18 mouse cellular contexts compared by ENCODE assay signal in the genomic region with DNA sequence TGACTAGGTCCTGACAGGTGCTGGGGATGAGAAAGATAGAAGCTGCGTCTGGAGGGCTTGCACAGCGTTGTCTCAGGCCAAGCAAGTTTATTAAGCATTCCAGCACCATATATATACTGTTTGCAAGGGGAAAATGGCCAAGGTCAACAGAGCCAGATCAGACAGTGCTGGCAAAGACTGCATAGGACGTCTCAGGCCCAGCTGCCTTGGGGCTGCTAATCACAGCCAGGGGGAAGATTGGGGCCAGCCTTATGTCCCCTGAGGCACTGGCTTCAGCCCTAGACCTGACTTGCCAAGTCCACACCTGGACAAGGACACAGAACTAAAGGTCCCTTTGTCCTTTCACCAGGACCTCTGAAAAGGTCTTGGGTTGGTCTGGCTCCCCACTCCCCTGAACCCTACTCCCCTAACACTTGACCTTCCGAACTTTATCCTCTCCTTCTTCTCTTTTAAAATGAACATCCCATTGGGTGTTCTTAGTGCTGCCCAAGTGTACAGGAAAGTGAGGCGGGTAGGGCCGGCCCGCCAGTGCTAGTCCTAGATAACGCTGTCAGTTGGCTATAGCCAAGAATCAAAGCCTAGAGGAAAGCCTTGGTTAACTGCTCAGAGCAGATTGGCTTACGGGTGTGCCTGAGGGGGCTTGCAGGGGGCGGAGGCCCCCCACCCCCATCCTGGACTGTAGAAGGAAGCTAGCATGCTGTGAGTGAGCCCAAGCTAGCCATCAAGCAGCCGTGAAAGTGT. TPM values are rescaled to one million over a fixed set of nuclear protein-coding genes. Genes with fewer than 3 reads are reported as not detected.
DNase-seq lines count a peak whose midpoint lies in the region; ATAC-seq and TF ChIP-seq lines count a peak whose summit lies in the region.
"Had no signal": no experiment of that assay in that cellular context is flagged by ENCODE, and none has a peak within 500 bp of the region (broad histone marks: within the 10 kb centered on the region; RNA-seq: fewer than 3 reads in every experiment).

No protein-coding gene starts in this region.

- no peak overlapping the region for H3K4me2 ChIP-seq in heart, embryonic 16.5 days (ENCODE audit: low read depth, low read length)
- no peak overlapping the region for H3K4me2 ChIP-seq in heart, embryonic 11.5 days
- H3K4me2 ChIP-seq in liver, embryonic 12.5 days = peak overlapping the region; percentile 31
- H3K4me2 ChIP-seq: hindbrain, embryonic 12.5 days; limb, embryonic 12.5 days; neural tube, embryonic 15.5 days had no signal

- no peak for TF ChIP-seq POLR2A in kidney, adult 2 months (IDR thresholded peaks at IDR 0.05; ENCODE audit: low read depth, low read length)

- H3K27ac ChIP-seq in heart, embryonic 16.5 days (ENCODE audit: low read length) = peak overlapping the region; percentile 47
- H3K27ac ChIP-seq in heart, embryonic 11.5 days (ENCODE audit: low read depth, low read length) = no peak overlapping the region
- H3K27ac ChIP-seq in liver, embryonic 12.5 days = 0 out of 2 replicates have a peak overlapping the region, but pooled peaks have one; percentile 16
- no peak overlapping the region for H3K27ac ChIP-seq in kidney, adult 2 months (ENCODE audit: insufficient read depth, low read depth, low read length)
- H3K27ac ChIP-seq: hindbrain, embryonic 12.5 days; limb, embryonic 12.5 days; neural tube, embryonic 15.5 days had no signal

- peaks cover 14% of the 10 kb centered on the region for H3K36me3 ChIP-seq in heart, embryonic 16.5 days (ENCODE audit: control insufficient read depth, insufficient read depth)
- H3K36me3 ChIP-seq in heart, embryonic 11.5 days (ENCODE audit: control insufficient read depth, insufficient read depth, low read length) = peaks cover 6% of the 10 kb centered on the region; the same call in 1 of the 2 replicates
- peaks cover 64% of the 10 kb centered on the region for H3K36me3 ChIP-seq in E14TG2a.4 (ENCODE audit: insufficient read depth, low read length)
- peaks cover 47% of the 10 kb centered on the region for H3K36me3 ChIP-seq in liver, embryonic 12.5 days
- H3K36me3 ChIP-seq in kidney, adult 2 months (ENCODE audit: control insufficient read depth, insufficient read depth, low read length) = no peaks in the 10 kb centered on the region

- H3K4me3 ChIP-seq in heart, embryonic 16.5 days (ENCODE audit: low read length) = no peak overlapping the region
- no peak overlapping the region for H3K4me3 ChIP-seq in heart, embryonic 11.5 days (ENCODE audit: low read depth, low read length)
- 0 out of 2 replicates have a peak overlapping the region, but pooled peaks have one; percentile 10 for H3K4me3 ChIP-seq in E14TG2a.4 (replicated peaks; ENCODE audit: low read length)
- no peak overlapping the region for H3K4me3 ChIP-seq in liver, embryonic 12.5 days
- no peak overlapping the region for H3K4me3 ChIP-seq in kidney, adult 2 months (ENCODE audit: insufficient read depth, low read depth, low read length)
- H3K4me3 ChIP-seq: hindbrain, embryonic 12.5 days; limb, embryonic 12.5 days; megakaryocyte, embryonic 14.5 days; neural tube, embryonic 15.5 days had no signal

- H3K4me1 ChIP-seq in heart, embryonic 16.5 days (ENCODE audit: control insufficient read depth, insufficient read depth, low read length) = peaks cover 20% of the 10 kb centered on the region
- H3K4me1 ChIP-seq in heart, embryonic 11.5 days (ENCODE audit: control insufficient read depth, insufficient read depth, low read length) = peaks cover 17% of the 10 kb centered on the region
- peaks cover 78% of the 10 kb centered on the region for H3K4me1 ChIP-seq in E14TG2a.4 (replicated peaks; ENCODE audit: low read depth, low read length)
- H3K4me1 ChIP-seq in liver, embryonic 12.5 days = peaks cover 36% of the 10 kb centered on the region
- no peaks in the 10 kb centered on the region for H3K4me1 ChIP-seq in kidney, adult 2 months (ENCODE audit: control insufficient read depth, insufficient read depth, low read length)

- 60% methylated on average over 11 of the region's 11 CpGs for WGBS in heart, embryonic 16.5 days
- WGBS in heart, embryonic 11.5 days (ENCODE audit: insufficient replicate concordance) = 60% methylated on average over 11 of the region's 11 CpGs
- WGBS in liver, embryonic 12.5 days (ENCODE audit: insufficient replicate concordance) = 23% methylated on average over 11 of the region's 11 CpGs
- 84% methylated on average over 11 of the region's 11 CpGs for WGBS in kidney, adult 2 months

- H3K27me3 ChIP-seq in heart, embryonic 16.5 days (ENCODE audit: control insufficient read depth, insufficient read depth, low read length) = no peaks in the 10 kb centered on the region
- no peaks in the 10 kb centered on the region for H3K27me3 ChIP-seq in heart, embryonic 11.5 days (ENCODE audit: control insufficient read depth, insufficient read depth, low read length)
- H3K27me3 ChIP-seq in E14TG2a.4 (ENCODE audit: insufficient read depth, low read length) = no peaks in the 10 kb centered on the region
- no peaks in the 10 kb centered on the region for H3K27me3 ChIP-seq in liver, embryonic 12.5 days (replicated peaks)
- H3K27me3 ChIP-seq in kidney, adult 2 months (replicated peaks; ENCODE audit: control insufficient read depth, insufficient read depth, low read length) = no peaks in the 10 kb centered on the region
- H3K27me3 ChIP-seq: hindbrain, embryonic 12.5 days; limb, embryonic 12.5 days; megakaryocyte, embryonic 14.5 days; neural tube, embryonic 15.5 days had no signal

- peak; percentile 68; the same call in 1 of the 2 replicates for ATAC-seq in heart, embryonic 16.5 days (replicated peaks; ENCODE audit: extremely low read depth, insufficient read depth, low FRiP score)
- ATAC-seq in heart, embryonic 11.5 days (replicated peaks; ENCODE audit: insufficient number of reproducible peaks, low FRiP score, low TSS enrichment) = no peak; the same call in 1 of the 2 replicates
- peak; percentile 76 for ATAC-seq in common myeloid progenitor, adult 5-6 weeks (replicated peaks; ENCODE audit: low read depth, poor library complexity, severe bottlenecking)
- peak; percentile 82 for ATAC-seq in liver, embryonic 12.5 days
- no peak for ATAC-seq in CD4-positive, CD25-positive, alpha-beta regulatory T cell, adult 4 months

- H3K9ac ChIP-seq in heart, embryonic 16.5 days (ENCODE audit: low read length) = no peak overlapping the region
- no peak overlapping the region for H3K9ac ChIP-seq in heart, embryonic 11.5 days (ENCODE audit: low read depth, low read length)
- H3K9ac ChIP-seq in liver, embryonic 12.5 days = no peak overlapping the region
- H3K9ac ChIP-seq: hindbrain, embryonic 12.5 days; limb, embryonic 12.5 days; neural tube, embryonic 15.5 days had no signal

- DNase-seq in thymus, postnatal 4 days = no peak
- DNase-seq in kidney, adult 2 months = no peak
- DNase-seq: adrenal gland, postnatal 36 days; cerebellum, postnatal 10 days; gastrocnemius, postnatal 14 days; kidney, adult 8-10 months; retina, postnatal 1 day; thymus, postnatal 25 days had no signal

- no peak for TF ChIP-seq CTCF in E14TG2a.4 (conservative IDR thresholded peaks at IDR 0.05; ENCODE audit: low read length)
- TF ChIP-seq CTCF in kidney, adult 2 months (conservative IDR thresholded peaks at IDR 0.05; ENCODE audit: insufficient read depth, insufficient read length, low read depth, low read length) = no peak

- H3K9me3 ChIP-seq in heart, embryonic 16.5 days (replicated peaks; ENCODE audit: control insufficient read depth, low read length) = no peaks in the 10 kb centered on the region
- no peaks in the 10 kb centered on the region for H3K9me3 ChIP-seq in heart, embryonic 11.5 days (replicated peaks; ENCODE audit: control insufficient read depth, low read length)
- H3K9me3 ChIP-seq in E14TG2a.4 (ENCODE audit: low read length) = no peaks in the 10 kb centered on the region
- H3K9me3 ChIP-seq in liver, embryonic 12.5 days (replicated peaks) = no peaks in the 10 kb centered on the region
- H3K9me3 ChIP-seq: hindbrain, embryonic 12.5 days; megakaryocyte, embryonic 14.5 days; neural tube, embryonic 15.5 days had no signal

RNA-seq across cellular contexts. Expression of a gene that starts 15.2 kb away (rescaled TPM):
- polyA plus RNA-seq in heart, embryonic 16.5 days (2015; fragmentation: Nextera tagmentation; extraction: Ambion mirVana) = 28.2 and 29.5 TPM in 2 replicates
- 28.0 and 31.2 TPM in 2 replicates for polyA plus RNA-seq in heart, embryonic 11.5 days (2014; fragmentation: Nextera tagmentation; extraction: Ambion mirVana)
- 37.4 and 39.7 TPM in 2 replicates for total RNA-seq in common myeloid progenitor, adult 5-6 weeks (2017)
- 30.7 and 33.8 TPM in 2 replicates for polyA plus RNA-seq in liver, embryonic 12.5 days (2016; fragmentation: Nextera tagmentation; extraction: Ambion mirVana)
- 10 to 100 TPM; 30.4 to 31.8 TPM for polyA plus RNA-seq in CD4-positive, CD25-positive, alpha-beta regulatory T cell, adult 4 months (2017; shearing (Covaris generic))
- polyA plus RNA-seq in kidney, adult 2 months (2012; rRNA removed) = 17.1 and 17.9 TPM in 2 replicates

RNA-seq across cellular contexts. Expression of a gene that starts 15.5 kb away (rescaled TPM):
- polyA plus RNA-seq in heart, embryonic 16.5 days (2015; fragmentation: Nextera tagmentation; extraction: Ambion mirVana) = 80.8 and 86.0 TPM in 2 replicates
- 117 and 125 TPM in 2 replicates for polyA plus RNA-seq in heart, embryonic 11.5 days (2014; fragmentation: Nextera tagmentation; extraction: Ambion mirVana)
- total RNA-seq in common myeloid progenitor, adult 5-6 weeks (2017) = 461 and 481 TPM in 2 replicates
- 88.2 and 90.9 TPM in 2 replicates for polyA plus RNA-seq in liver, embryonic 12.5 days (2016; fragmentation: Nextera tagmentation; extraction: Ambion mirVana)
- 100 to 1,000 TPM; 120 to 126 TPM for polyA plus RNA-seq in CD4-positive, CD25-positive, alpha-beta regulatory T cell, adult 4 months (2017; shearing (Covaris generic))
- polyA plus RNA-seq in kidney, adult 2 months (2012; rRNA removed) = 33.4 and 40.5 TPM in 2 replicates

Comparison
In these comparisons a context has a peak if more than half of its experiments do, and no peak if none do; other contexts are left out.
1. ATAC-seq: peak in heart, embryonic 16.5 days (single experiment), common myeloid progenitor, adult 5-6 weeks (single experiment) and liver, embryonic 12.5 days (single experiment); none in heart, embryonic 11.5 days (single experiment) and CD4-positive, CD25-positive, alpha-beta regulatory T cell, adult 4 months (single experiment).
2. H3K27ac ChIP-seq: peak in heart, embryonic 16.5 days (single experiment) and liver, embryonic 12.5 days (single experiment); none in heart, embryonic 11.5 days (single experiment) and kidney, adult 2 months (single experiment).